Mouse (Mus musculus) cerebellum, adult 8-10 months (tissue): Measurements from ENCODE around the gene Kcnb1.
A peak's percentile ranks its signal among the peaks of the same experiment; 100 is the strongest.

Experiments used
- DNase-seq: peaks from one replicate; pipeline ENCODE4 v3.0.0; 2022

Kcnb1 gene

DNA sequence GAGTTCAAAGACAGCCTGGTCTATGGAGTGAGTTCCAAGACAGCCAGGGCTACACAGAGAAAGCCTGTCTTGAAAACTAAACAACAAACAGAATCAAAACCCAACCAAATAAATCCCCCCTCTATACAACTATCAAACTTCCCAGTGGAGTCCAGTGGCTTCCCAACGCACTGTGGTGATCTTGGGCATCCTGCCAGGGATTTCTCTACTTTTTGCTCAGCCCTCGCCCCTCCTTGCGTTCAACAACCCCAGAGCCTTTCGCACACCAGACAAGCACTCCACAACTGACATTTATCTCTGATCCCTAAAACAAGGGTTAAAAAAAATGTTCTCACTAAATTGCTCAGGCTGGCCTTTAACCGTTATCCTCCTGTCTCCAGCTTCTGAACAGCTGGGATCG is 67.2 kb downstream of the Kcnb1 start:
- DNase-seq: no peak

DNA sequence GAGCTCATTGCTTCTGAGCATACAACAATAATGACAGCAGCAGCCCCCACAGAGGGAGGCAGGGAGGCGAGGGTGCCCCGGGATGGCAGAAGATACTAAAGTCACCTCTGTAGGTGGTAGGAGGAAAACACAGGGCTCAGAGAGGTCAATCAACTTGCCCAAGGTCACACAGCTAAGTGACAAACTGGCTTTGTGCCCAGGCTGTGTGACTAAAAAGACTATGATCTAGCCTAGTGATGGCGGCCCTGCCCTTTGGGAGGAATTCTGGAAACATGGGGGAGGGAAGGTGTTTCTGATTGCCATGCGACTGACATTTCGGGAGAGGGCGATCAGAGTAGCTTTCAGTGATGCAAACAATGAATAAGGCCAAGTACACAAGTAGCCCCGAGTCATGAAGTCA is 68.0 kb downstream of the Kcnb1 start:
- no peak for DNase-seq

DNA sequence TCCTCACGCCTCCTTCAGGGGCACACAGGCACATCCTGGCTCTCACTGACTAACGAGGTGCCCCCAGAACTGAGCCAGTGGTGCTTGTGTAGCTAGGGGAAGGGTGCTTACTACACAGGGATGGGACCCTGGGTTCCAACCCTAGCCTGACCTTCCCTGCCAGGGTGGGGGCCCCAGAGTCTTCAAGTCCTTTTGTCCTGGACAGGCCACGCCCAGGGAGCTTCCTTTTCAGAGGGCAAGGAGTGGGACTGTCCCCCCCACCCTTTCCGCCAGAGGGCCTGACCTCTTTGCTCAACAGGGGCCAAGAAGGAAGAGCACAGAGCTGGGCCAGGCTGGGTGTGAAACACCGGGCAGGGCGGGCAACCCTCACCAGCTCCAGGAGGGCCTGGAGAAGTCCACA is 68.7 kb downstream of the Kcnb1 start:
- no peak for DNase-seq

DNA sequence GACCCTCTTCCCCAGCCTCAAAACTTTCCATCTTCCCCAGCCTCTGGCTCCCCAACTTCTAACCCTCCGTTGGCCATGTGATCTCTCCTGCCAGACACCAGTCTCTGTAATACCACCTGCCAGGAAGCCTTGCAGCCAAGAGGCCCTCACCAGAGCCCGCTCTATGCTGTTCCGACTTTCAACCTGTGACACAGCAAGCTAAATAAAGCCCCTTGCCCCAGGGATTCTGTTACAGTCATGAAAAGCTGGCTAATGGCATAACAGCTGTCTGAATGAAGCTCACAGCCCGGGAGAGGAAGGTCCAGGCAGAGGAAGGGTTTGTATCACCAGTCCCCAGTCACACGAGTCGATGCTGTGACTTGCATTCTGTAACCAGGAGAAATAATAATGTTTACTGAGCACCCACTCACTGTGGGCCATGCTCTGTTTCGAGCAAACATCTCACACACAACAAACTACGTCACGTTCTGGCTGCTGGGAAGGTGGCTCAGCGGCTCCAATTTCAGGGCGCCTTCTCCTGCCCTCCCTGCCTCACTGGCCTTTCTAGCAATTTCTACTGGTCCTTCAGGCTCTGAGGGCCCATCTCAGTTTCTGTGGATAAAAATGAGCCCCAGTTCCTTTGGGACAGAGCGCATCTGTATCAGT is 69.6 kb downstream of the Kcnb1 start:
- no peak for DNase-seq

DNA sequence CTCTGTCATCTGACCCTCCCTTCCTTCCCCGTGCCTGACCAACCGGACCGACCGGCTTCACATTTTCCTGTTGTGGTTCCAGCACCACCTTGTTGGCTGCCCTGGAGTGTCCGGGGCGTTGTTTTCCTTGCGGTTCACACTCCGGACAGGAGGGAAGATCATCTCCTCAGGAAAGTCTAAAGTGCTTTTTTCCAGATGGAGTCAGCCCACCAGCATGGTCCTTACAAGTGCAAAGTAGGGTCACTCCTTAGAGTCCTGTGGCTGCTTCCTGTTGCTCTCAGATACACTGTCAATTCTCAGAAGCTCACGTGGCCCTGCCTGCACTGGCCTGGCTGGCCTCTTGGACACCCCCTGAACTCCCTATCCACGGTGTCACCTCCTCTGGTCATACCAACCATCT is 71.9 kb downstream of the Kcnb1 start:
- DNase-seq: no peak

DNA sequence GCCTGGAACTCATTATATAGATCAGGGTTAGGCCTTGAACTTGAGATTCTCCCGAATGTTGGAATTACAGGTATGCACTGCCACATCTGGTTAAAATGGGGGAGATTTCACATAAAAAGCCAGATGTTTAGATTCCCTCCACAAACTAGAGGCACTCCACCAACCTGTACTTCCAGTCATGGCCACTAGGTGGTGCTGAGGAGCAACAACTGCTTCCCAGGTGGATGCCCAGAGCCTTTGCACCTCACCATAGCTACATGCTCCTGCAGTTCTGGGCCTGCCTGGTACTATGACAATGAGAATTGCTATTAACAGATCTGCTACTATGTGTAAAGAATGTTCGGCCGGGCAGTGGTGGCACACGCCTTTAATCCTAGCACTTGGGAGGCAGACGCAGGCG is 77.2 kb downstream of the Kcnb1 start:
- peak; percentile 74 for DNase-seq

DNA sequence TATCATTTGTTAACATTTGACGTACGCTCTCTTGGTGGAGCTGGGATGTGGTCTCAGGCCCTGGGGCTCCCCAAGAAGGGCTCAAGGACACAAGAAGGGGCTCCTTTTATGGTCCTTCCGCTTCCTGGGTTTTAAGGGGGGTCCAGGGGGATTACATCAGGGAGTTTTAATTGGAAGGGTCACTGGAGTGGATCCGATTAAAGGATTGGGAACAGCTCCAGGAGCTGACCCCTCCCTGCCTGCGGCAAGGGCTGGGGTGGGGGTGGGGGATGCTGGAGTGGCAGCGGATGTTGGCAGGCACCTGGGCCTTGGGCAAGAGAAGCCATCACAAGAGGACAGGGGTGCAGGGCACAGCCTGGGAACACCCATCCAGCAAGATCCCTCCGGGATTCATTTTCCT is 77.7 kb downstream of the Kcnb1 start:
- no peak for DNase-seq

DNA sequence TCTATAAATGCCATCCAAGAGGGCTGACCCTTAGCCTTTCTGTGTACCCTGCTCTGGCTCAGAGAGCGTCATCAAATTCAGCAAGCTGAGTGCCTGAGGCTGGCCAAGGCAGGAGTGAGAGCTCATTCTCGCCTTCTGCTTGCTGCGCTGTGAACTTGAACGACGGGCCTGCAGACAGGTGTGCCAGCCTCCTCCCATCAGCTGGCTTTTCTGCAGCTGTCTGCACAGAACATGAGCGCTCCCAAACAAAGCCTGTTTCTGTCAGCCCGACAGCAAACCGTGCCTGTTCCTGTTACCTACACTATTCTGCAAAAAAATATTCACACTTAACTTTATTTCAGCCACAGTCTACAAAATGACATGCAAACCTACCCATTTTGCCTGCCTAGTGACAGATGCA is 80.4 kb downstream of the Kcnb1 start:
- DNase-seq: no peak

DNA sequence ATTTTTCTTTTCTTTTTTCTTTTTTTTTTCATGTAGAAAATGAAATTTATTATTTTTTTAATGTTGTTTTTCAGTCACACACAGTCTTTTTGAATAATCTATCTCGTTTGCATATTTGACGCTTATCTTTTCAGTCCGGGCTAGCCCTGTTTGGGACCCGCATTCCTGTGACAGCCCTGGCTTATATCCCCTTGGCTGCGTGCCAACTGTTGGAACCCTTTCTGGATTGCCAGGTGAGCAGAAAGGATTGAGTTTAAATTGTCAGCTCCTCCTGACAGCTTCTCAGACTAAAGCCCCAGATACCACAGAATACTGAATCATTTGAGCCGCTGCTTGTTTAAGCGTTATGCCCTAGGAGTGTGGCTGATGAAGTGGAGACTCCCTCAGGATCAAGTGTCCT is 86.4 kb downstream of the Kcnb1 start:
- no peak for DNase-seq

DNA sequence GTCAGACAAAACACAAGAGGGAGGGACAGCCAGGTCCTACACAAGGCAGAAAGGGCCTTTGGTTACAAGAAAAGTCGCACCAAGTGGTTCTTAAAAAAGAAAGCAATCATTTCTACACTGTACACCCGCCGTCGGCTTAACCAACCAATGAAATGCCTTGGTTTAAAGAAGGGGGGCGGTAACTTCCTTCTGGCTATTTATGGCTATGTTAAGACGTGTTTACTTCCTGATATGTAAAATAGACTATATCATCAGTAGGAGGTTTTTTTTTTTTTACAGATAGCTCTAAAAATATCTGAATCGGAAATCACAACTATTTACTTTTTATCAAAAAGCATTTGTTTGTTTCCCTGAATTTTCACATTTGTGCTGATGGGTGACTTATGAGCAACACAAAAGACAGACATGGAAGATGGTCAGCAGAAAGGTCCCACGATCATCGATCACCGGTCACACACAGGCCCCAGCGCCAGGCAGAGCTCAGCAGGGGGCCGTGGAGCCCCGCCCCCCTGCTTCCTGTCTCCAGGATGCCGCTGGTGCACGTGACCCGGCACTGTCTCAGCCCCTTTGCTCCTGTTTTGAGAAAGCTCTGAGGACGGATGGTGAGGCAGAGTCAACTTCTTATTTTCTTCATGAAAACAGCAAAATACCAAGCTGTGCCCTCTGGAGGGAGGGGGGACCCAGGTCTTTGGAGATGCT is 88.1 kb downstream of the Kcnb1 start:
- no peak for DNase-seq

DNA sequence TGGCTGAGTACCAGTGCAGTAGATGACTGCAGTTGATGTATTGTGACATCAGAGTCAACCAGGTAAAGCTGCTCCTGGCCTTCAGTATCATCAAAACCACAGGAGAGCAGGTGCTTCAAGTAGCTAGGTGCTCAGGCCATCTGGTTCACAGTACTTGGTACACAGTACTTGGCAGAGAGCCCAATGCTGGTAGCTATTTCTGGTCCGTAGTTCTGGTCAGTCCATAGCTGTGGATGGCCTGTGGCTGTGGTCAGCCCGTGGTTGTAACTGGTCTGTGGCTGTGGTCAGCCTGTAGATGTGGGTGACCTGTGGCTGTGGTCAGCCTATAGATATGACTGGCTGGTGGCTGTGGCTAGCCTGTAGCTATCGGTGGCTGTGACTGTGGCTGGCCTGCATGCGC is 95.3 kb downstream of the Kcnb1 start:
- DNase-seq: peak; percentile 46

DNA sequence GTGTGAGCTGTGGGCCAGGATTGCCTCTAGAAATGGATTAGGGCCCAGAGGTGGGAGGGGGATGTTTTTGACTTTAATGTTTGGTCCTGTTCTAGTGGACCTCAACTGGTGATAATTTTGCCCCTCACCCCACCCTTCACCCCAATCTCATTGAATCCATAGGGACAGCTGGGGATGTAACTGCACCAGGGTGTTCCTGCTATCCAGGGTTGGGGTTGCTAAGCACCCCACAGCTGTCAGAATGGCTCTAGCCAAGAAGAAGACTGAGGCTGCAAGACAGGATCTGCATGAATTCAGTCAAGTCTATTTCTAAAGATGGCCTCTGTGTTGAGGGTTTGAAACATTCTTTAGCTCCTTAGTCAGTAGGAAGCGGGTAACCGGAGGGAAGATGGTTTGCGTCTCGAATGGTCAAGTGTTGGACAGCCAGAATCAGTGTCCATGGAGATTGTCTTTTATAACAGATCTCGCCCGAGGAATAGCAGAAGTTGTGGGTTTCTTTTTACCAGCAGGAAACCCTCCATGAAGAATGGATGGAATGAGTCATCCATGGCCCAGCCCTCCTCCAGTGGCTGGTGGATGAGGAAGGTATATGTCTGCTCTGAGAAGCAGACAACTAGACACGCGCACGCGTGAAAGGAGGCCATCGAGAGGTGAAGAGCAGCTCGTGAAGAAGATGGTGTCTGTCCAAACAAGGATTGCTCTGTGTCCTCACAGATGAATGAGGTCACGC is 96.6 kb downstream of the Kcnb1 start:
- DNase-seq: no peak

DNA sequence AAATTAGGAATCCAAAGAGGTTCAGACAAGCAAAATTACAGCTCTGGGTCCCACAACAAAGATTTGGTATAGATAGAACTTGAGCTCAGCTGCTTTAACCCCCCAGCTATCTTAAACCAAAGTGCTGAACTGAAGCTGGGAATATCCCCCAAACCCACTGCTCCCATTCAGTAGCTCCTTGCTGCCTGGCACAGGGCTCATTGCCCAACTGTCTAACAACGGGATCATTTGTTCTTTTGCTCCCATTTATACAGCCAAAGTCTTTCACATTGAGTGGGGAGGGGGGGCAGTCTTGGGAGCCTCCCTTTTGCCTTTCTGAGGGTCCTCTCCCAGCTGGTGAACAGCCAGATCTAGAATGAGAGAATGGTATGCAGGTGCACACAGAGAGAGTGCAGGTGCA is 99.7 kb downstream of the Kcnb1 start:
- no peak for DNase-seq

DNA sequence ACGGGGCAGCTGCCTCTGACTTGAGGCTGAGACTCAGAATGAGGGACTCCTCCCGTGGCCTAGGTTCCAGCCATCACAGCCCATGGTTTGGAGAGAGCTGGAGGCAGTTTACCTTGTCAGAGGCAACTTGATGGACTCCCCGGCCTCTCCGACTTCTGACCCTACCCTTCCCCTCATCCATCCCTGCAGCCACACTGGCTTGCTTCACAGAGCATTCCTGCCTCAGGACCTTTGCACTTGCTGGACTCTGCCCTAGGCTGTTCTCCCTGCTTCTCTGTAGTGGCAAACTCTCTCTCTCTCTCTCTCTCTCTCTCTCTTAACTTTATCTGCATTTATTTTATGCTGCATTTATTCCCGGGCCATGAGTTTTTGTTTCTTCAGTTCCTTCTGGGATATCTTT is 103.1 kb downstream of the Kcnb1 start:
- DNase-seq: no peak

DNA sequence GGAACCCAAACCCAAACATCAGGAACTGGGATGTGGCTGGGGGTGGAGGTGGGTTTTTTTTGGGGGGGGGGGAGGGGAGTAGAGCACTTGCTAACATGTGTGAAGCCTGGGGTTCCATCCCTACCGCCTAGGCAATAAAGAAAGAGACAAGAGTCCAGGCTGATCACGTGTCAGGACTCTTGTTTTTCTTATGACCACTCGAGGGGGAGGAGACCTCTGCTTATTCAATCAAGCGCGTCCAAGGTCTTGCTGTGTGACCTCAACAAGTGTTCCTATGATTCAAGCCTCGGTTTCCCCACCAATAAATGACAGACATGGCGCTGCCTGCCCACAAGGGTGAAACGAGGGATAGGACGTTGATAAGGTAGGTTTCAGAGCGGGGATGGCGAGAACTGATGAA is 103.9 kb downstream of the Kcnb1 start:
- no peak for DNase-seq

DNA sequence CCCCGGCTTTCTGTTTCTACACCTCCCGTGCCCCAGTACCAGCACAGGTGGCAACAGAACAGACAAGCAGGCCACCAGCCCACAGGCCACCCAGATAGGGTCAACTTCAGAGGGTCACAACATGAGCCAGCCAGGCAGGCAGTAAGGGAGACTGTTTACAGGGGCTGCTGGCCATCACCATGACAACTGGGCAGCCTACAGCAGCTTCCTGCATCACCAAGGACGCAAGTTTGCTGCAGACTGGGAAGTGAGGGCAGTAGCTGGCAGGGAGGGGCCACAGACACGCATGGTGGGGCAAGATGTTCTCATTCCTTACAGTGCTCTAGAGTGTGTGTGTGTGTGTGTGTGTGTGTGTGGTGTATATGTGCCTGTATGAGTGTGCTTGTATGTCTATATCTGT is 108.3 kb downstream of the Kcnb1 start:
- DNase-seq: no peak

DNA sequence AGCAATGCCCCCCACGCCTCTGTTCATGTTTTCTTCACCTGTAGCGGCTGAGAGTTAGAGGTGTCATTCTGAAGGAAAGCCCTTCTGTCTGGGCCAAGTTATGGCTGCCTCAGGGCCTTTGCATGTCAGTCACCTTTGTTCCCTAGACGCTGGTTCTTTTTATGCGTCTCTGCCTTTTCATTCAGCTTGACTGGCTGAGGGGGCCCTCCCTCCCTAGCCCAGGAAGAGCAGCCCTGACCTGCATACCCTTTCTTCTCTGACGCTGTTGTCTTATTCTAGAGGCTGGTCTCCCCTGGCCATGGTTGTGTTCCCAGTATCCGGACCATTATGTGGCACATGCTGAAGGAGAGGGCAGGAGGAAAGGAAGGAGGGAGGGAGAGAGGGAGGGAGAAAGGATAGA is 108.8 kb downstream of the Kcnb1 start:
- no peak for DNase-seq

DNA sequence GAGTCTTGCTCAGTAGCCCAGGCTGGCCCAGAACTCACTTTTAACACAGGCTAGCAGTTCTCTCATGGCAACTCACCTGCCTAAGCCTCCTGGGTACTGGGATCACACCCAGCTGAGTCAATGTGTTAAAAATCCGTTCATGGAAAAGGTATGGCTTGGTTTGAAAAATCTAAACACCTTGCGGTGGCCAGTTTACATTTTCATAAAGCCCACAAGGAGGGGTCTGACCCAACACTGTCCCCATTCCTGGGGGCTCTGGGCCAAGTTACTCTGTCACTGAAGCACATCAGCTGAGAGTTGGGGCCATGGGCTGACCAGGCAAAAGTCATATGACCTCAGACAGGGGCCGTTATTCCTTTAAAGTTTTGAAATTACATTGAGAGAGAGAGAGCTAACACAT is 109.6 kb downstream of the Kcnb1 start:
- no peak for DNase-seq

DNA sequence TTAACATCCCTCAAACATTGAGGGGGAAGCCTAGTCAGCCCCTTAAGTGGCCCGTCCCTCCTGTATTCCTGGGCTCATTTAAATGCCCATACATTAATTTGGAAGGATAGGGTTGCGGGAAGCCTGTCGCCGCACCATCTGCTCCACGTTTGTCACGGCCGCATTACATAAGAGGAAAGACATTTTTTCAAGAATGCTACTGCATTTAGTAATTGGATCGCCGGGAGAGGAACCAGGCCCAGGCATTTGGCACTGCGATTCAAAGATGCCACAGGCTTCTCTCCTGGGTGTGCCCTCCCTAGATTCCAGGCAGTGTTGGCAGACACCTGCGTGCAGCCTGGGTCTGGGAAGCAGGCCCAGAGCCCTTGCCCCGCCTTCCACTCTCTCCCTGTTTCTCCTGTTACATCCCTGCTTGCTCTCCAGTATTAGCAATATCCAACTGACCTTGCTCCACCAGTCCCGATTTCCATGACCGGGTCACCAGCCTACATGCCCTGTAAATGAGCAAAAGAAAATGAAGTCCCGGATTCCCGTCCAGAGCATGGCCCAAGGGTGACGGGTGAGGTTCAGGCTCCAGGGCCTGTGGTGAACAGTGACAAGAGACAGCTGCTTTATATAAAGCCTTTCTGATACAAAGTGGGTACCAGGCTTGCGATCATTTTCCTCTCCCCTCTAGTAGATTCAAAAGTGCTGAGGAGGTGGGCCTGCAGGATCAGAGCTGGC is 110.3 kb downstream of the Kcnb1 start:
- DNase-seq: peak; percentile 85

DNA sequence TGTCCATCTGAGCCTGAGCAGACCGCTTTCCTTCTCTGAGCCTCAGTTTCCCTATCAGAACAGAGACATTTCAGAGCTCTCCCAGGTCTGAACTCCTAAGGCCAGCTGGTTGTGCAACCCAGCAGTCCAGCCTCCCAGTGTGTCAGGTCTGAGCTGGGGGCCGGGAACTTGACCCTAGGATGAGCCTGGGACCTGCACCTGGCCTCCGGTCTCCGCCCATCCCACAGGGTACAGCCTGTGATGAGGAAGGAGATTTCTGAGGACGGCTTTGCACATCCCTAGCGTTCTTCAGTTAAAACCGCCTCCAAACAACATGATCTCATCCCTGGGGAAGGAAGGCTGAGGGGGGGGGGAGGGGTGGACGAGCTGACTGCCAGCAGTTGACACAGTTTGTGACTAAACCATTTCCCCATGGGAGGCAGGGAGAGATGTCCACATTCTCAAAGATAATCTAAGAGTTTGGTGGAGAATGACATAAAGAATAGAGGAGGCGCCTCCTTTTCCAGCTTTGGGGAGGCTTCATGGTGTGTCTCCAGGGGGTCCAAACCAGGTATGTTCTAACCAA is 110.9 kb downstream of the Kcnb1 start:
- peak; percentile 35 for DNase-seq

DNA sequence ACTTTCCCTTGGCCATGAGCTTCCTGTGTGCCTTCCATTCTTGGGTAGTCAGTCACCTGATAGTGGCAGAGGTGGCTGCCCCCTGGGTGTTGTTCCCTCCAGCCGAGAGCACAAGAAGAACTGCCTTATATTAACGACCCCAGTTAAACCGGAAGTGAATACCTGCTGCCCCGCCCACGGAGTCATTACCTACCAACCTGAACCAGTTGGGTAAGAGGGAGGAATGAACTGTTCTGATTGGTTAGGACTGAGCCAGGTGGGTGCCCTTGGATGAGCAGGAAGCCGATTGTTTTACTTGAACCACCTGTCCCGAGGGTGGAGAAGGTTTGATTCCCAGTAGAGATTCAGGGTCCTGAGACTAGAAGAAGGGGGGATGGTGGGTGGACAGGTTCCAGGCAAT is 111.5 kb downstream of the Kcnb1 start:
- DNase-seq: no peak

DNA sequence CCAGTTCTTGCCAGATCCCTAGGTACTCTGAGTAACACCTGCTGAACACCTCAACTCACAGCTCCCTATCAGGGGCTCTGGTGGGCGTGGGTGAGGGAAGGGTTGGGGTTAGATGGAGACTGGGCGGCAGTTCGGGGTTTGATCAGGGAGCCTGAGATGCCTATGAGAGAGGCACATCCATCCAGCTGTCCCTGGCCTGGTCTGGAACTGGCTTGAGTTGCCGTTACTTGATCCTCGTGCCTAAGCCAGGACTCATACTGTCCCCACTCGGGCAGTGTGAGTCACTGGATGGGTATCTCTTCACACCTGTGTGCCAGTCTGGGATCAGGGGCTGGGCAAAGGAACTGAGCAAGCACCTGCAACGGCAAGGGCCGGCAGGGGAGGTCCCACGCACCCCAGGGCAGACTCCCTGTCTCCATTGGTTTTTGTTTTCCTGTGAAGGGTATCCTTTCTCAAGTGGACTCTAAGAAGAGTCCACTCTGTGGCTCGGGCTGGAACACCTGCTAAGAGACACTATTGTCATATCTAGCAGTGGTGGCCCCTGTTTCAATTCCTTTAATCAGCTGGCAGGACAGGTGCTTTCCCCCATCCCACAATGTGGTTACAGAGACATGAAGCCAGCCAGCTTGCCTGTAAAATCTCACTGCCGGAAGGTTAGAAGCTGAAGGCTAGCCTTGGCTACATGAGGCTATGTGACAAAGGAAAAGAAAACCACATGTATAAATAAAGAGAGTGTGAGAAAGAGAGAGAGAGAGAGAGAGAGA is 112.6 kb downstream of the Kcnb1 start:
- no peak for DNase-seq

DNA sequence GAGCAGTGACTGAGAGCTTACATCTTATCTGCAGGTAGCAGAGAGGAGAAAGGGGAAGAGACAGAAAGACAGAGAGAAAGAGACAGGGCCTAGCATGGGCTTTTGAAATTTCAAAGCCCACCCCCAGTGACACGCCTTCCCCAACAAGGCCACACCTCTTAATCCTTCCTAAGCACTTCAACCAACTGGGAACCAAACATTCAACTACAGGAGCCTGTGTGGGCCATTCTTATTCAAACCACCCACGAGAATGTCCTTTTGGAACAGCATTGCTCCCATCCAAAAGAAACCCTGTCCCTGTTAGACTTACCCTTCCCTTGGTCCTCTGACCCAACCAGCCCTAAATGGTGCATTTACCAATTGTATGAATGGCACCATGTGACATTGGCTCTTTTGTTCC is 113.2 kb downstream of the Kcnb1 start:
- no peak for DNase-seq
